Mouse (Mus musculus) liver, adult 2 months (tissue): ENCODE data around the gene Coro2b.

Experiments used
- CTCF ChIP-seq: fragments of 200-500 bp; IDR thresholded peaks from 2 replicates; pipeline ENCODE4 v1.5.1; 2011; ENCODE audit warnings: low read depth, low read length, control low read depth
- POLR2A ChIP-seq: fragments of 200-500 bp; IDR thresholded peaks from 2 replicates; pipeline ENCODE4 v1.6.1; 2011; ENCODE audit warnings: low read length, control low read depth; ENCODE audit not compliant: insufficient read depth; ENCODE audit errors: extremely low read depth

GRCm38 (mm10) chr9:62480149-62480548 is 56.7 kb downstream of the Coro2b start:
- TF ChIP-seq POLR2A (no peak), CTCF (no peak)
